Mouse (Mus musculus) hematopoietic stem cell, adult 5-6 weeks (primary cell): ENCODE measurements at regions not wholly inside any gene's neighbourhood (a gene's known extent, or its start where the extent isn't known, plus 50 kb on each side); places are given as distances from the start of the nearest gene placed in this dataset.
"Not testable (repeated sequence)": the region's sequence is repeated elsewhere in the genome, so short reads cannot be mapped to it uniquely, and the experiment has no call there.

Experiments used
- ATAC-seq, 2 experiments: fragments of 125-278 bp in 1 of 2; replicated peaks in 1 of 2; 2 replicates each; pipeline ENCODE4 v1.8.0; 2016 to 2017; ENCODE audit warnings: inconsistent platforms in 2 of 2, mild to moderate bottlenecking in 2 of 2, moderate number of reproducible peaks in 2 of 2, low read depth in 1 of 2, moderate TSS enrichment in 1 of 2; ENCODE audit not compliant: low FRiP score in 2 of 2, poor library complexity in 2 of 2, severe bottlenecking in 2 of 2, insufficient read depth in 1 of 2, low TSS enrichment in 1 of 2

- ATAC-seq = not testable (repeated sequence)
Observed at GRCm38 (mm10) chr17:6489926-6490564, 60.1 kb downstream of the Dynlt1b start.

GRCm38 (mm10) chr17:6490565-6490935 lies 60.6 kb downstream of the Dynlt1b start:
- peak; percentile 52 to 60 for ATAC-seq

GRCm38 (mm10) chr17:6492501-6492900 lies 62.6 kb downstream of the Dynlt1b start:
- ATAC-seq = not testable (repeated sequence)

DNA sequence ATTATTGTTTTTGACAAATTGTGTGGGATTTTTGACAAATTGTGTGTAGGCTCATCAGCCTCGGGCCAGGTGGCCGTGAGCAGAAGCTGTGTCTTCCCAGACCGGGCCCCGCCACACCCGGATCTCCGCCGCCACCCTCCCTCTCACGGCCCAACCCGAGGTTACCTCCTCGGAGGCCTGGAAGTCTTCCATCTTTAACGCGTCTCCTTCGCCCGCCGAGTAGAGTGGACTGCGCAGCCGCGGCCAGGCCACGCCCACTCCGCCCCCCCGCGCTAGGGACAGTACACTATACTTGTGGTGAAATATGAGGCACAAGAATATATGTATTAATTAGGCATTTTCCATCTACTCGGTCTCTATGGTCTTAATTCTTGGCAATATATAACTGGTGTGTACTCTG lies 63.0 kb downstream of the Dynlt1b start:
- not testable (repeated sequence) for ATAC-seq

- not testable (repeated sequence) for ATAC-seq
Observed at GRCm38 (mm10) chr17:6496491-6496890, 66.6 kb downstream of the Dynlt1b start.

GRCm38 (mm10) chr17:6502676-6503075 lies 72.8 kb downstream of the Dynlt1b start:
- not testable (repeated sequence) for ATAC-seq

GRCm38 (mm10) chr17:6505896-6506295 lies 76.0 kb downstream of the Dynlt1b start:
- ATAC-seq = not testable (repeated sequence)

DNA sequence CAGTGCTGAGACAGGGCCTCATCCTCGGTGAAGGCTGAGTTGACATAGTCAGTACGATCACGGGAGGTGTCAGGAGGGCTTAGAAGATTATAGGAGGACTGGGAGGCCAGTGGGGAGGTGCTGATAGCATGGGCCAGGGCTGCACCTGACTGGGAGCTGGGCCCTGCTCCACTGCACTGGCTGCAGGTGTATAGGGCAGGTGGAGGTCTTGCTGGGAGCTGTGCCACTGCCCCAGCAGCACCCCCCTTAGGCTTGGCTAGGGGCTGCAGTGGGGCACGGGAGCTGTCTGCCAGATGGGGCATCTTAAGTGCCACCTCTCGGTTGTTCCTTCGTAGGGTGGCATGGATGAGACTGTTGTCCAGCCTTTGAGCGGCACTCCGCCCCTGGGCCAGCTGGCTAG lies 85.2 kb downstream of the Dynlt1b start:
- not testable (repeated sequence) for ATAC-seq

GRCm38 (mm10) chr17:6519107-6519506 lies 82.4 kb upstream of the Dynlt1c start:
- not testable (repeated sequence) for ATAC-seq

- ATAC-seq = not testable (repeated sequence)
Observed at GRCm38 (mm10) chr17:6520001-6520400, 81.5 kb upstream of the Dynlt1c start.

- not testable (repeated sequence) for ATAC-seq
Observed at GRCm38 (mm10) chr17:6520751-6521150, 80.7 kb upstream of the Dynlt1c start.

DNA sequence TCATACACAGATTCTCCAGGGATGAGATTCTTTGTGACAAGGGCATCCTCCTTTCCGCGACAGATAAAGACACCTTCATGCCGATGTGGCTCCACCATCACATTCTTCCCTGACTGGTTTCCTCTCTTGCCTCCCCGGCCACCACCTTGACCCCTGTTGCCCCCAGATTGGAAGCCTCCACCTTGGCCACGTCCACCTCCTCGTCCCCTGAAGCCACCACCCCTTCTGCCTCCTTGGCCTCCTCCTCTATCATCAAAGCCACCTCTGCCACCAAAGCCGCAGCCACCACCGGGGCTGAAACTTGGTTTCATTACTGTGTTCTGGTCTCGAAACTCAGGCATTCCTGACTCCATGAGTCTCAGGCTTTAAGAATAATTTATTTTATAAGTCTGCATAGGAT lies 79.3 kb upstream of the Dynlt1c start:
- ATAC-seq = not testable (repeated sequence)

DNA sequence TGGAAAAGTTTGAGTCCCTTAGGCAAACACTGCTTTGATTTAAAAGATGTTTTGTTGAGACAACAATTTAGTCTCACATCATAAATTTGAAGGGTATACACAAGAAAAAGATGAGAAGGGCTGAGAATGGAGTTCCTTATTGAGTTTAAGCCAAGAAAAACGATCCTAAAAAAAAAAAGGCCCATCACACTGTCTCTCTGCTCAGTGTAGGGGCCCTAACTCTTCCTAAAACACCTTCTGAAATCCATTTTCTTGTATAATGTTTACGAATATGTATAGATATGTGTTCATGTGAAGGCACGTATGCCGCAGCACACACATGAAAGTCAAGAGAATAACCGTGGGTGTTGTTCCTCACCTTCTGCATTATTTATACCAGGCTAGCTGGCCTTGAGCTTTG lies 62.7 kb upstream of the Dynlt1c start:
- not testable (repeated sequence) for ATAC-seq

DNA sequence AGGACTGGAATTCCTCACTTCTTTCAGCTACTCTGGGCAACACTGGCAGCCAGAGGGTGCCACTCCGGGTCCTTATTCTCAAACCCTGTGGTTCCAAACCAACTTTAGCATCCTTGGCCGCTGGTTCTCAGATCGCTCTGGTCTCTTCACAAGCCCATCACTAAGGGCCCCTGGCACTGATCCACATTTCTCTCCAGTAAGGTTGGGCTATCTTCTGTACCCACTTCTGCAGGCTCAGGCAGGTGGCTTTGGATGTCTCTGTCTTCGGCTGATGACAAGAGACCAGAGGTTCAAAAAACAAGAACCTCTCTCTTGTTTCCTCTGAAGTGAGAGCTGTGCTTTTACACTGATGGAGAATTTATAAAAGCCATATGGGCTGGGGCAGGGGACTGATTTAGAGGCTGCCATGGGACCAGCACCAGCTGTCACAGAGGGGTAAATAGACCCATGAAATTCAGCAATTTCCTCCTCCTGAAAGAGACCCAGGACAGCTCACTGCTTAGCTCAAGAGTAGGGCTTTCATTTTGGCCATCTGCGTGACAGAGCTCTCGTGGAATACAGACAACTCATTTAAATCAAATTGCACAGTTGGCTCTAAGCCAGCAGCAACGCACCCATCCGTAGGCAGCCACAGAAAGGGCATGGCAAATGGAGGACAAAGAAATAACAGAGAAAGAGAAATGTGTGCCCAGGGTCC lies 54.3 kb upstream of the Dynlt1c start:
- ATAC-seq = not testable (repeated sequence)

- not testable (repeated sequence) for ATAC-seq
Observed at GRCm38 (mm10) chr17:6547937-6548336, 53.5 kb upstream of the Dynlt1c start.
